Mouse (Mus musculus) intestine, embryonic 14.5 days (tissue): ENCODE measurements around the gene Trim56. TPM values are rescaled to one million over a fixed set of nuclear protein-coding genes. Genes with fewer than 3 reads are reported as not detected.
A peak's percentile ranks its signal among the peaks of the same experiment; 100 is the strongest.

Experiments used
- ATAC-seq: fragments of 200-750 bp; cut with Nextera tagmentation; replicated peaks from 2 replicates; pipeline ENCODE4 v1.8.0; 2017; ENCODE audit warnings: low read depth, moderate number of reproducible peaks, moderate TSS enrichment, moderate library complexity; ENCODE audit not compliant: low FRiP score, low TSS enrichment
- DNase-seq: peaks from one replicate; pipeline ENCODE4 v3.0.0-alpha.2; 2018; ENCODE audit warnings: low spot score
- H3K27ac ChIP-seq: fragments of 300-500 bp; sonication (generic); 2 replicates; pipeline ENCODE4 v1.5.1; 2014; ENCODE audit warnings: low read depth, mild to moderate bottlenecking, control low read depth
- H3K27me3 ChIP-seq: fragments of 300-500 bp; sonication (generic); replicated peaks from 2 replicates; pipeline ENCODE4 v1.6.1; 2014; ENCODE audit warnings: low read length, control low read depth; ENCODE audit not compliant: control insufficient read depth, insufficient read depth
- H3K36me3 ChIP-seq: fragments of 300-500 bp; sonication (generic); 2 replicates; pipeline ENCODE4 v1.6.1; 2014; ENCODE audit warnings: low read length, control low read depth; ENCODE audit not compliant: control insufficient read depth, insufficient read depth
- H3K4me1 ChIP-seq: fragments of 300-500 bp; sonication (generic); replicated peaks from 2 replicates; pipeline ENCODE4 v1.6.1; 2014; ENCODE audit warnings: low read length, control low read depth, mixed read lengths; ENCODE audit not compliant: control insufficient read depth, insufficient read depth
- H3K4me2 ChIP-seq: fragments of 300-500 bp; sonication (generic); 2 replicates; pipeline ENCODE4 v1.6.1; 2014; ENCODE audit warnings: low read length
- H3K4me3 ChIP-seq: fragments of 300-500 bp; sonication (generic); 2 replicates; pipeline ENCODE4 v1.5.1; 2014; ENCODE audit warnings: low read depth, low read length, control low read depth, mixed read lengths
- H3K9ac ChIP-seq: fragments of 300-500 bp; sonication (generic); 2 replicates; pipeline ENCODE4 v1.6.1; 2014; ENCODE audit warnings: mild to moderate bottlenecking, low read length
- H3K9me3 ChIP-seq: fragments of 300-500 bp; sonication (generic); 2 replicates; pipeline ENCODE4 v1.6.1; 2016; ENCODE audit warnings: low read length, control low read depth; ENCODE audit not compliant: control insufficient read depth
- WGBS: fragments of 180-500 bp; shearing (Covaris S2); extraction: QIAGEN DNeasy Blood & Tissue Kit; methylation state at CpG from one replicate; pipeline ENCODE4 v1.1.7; 2014; 5-methylcytosine and 5-hydroxymethylcytosine counted together
- polyA plus RNA-seq: library from polyadenylated mRNA; unstranded; fragments of >200 nt; fragmentation: Nextera tagmentation; extraction: Ambion mirVana; gene quantifications from 2 replicates; pipeline ENCODE4 v1.2.1, GENCODE M21; 2014

The Trim56 gene
- polyA plus RNA-seq, 1 experiment from 2014 or later: 8.5 TPM

DNA sequence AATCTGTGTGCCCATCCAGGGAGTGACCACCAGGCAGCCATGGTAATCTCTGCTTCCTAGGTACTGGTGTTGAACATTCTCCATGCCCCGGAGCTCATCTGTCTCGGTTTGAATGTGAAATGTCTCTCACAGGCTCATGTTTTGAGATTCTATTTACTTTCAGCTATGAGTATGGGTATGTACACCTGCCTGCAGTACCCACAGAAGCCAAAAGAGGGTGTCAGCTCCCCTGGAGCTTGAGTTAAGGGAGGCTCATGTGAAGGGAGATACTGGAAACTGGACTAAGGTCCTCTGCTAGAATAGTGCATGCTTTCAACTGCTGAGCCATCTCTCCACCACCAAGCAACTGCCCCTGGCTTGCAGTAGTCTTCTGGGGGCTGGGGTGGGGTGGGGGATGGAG lies 12.0 kb downstream of the Trim56 start:
- Histone ChIP-seq H3K9ac (no peak overlapping the region), H3K27ac (no peak overlapping the region), H3K4me3 (no peak overlapping the region), H3K9me3 (no peaks in the 10 kb centered on the region), H3K4me1 (no peaks in the 10 kb centered on the region), H3K36me3 (no peaks in the 10 kb centered on the region), H3K27me3 (no peaks in the 10 kb centered on the region), H3K4me2 (no peak overlapping the region)
- WGBS: 88% methylated on average over 2 of the region's 2 CpGs
- no peak for DNase-seq
- ATAC-seq: no peak

DNA sequence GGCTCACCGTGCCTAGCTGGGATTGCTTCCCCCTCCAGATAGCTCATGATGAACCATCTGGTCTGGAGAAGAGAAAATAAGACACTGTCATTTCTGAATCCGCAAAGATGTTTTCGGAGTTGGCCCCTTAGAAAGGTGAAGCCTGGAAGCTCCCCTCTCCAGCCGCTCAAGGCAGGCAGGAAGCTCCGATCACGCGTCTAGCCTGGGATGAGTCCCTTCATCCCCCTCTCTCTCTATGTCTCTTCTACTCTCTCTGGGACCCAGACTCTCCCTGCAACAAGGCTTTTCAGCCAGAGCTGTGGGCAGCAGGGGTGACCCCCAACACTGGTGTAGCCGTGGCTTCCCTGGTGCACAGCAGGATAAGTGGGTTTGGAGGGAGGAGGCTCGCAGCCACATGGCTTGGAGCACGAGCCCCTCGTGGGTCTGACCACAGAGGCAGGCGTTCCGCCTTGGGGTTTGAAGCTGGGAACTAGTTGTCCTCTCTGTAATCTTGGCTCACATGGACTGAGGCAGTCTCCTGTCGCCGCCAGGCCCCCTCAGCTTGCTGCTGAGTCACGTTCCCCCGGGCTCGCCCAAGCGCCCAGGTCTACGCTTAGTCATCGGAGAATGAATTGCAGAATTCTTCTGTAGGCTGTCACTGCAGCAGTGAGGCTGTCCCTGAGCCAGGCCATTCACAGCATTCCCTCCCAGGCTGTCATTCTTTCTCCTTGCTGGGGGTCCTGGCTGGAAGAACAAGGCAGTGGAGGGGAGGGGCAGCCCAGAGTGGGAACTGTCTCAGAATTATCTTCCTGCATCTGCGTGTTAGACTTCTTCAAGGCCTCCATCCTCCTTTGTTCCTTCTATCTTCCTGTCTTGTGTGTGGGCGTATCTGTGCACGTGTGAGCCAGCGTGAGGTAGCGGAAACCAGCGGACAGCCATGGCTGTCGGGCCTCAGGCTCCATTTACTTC lies 13.2 kb downstream of the Trim56 start:
- H3K4me2 ChIP-seq: no peak overlapping the region
- WGBS: 63% methylated on average over 28 of the region's 28 CpGs
- H3K36me3 ChIP-seq: no peaks in the 10 kb centered on the region
- DNase-seq (no peak), ATAC-seq (0 out of 2 replicates have a peak, but pooled peaks have one; percentile 14)
- no peaks in the 10 kb centered on the region for H3K4me1 ChIP-seq
- no peak overlapping the region for H3K9ac ChIP-seq
- H3K9me3 ChIP-seq: no peaks in the 10 kb centered on the region
- H3K27ac ChIP-seq: no peak overlapping the region
- no peaks in the 10 kb centered on the region for H3K27me3 ChIP-seq
- H3K4me3 ChIP-seq: no peak overlapping the region

DNA sequence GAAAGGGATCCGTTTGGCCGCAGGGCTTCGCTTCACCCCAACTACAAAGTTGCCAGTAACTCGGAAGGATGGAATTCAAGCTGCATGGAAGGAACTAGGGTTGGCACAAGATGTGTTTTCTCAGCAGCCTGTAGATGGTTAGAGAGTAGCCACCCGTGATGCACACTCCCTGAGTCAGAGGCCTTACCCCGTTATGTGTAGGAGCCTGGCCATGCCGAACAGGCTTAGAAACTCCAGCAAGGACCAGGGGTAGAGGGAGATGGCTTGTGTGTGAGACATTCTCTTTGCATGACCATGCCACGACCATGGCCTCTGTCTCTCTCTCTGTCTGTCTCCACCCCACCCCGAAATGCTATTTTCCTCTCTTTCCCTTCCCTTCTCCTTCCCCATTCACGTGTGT lies 13.9 kb downstream of the Trim56 start:
- H3K4me1 ChIP-seq: no peaks in the 10 kb centered on the region
- no peaks in the 10 kb centered on the region for H3K27me3 ChIP-seq
- no peaks in the 10 kb centered on the region for H3K36me3 ChIP-seq
- no peaks in the 10 kb centered on the region for H3K9me3 ChIP-seq
- WGBS: 76% methylated on average over 10 of the region's 10 CpGs
- no peak overlapping the region for H3K9ac ChIP-seq
- no peak overlapping the region for H3K27ac ChIP-seq
- H3K4me3 ChIP-seq: no peak overlapping the region
- DNase-seq: no peak
- no peak for ATAC-seq
- H3K4me2 ChIP-seq: no peak overlapping the region

DNA sequence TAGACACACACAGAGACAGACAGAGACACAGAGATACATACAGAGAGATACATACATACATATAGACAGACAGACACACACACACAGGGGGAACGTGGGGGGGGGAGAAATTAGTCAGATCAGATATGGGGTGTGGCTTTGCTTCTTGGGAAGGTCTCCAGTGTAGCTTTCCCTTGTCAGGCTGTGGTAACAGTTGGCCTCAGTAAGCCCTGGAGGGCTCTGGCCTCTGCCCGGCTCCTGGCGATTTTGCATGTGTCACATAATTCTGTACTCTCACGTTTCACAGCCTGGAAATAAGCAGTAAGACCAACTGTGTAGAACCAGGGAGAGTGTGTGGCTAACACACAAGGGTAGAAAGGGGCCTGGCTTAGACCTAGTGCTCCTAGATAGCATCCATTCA lies 15.3 kb downstream of the Trim56 start:
- Histone ChIP-seq H3K4me2 (no peak overlapping the region), H3K36me3 (no peaks in the 10 kb centered on the region), H3K9me3 (no peaks in the 10 kb centered on the region), H3K9ac (no peak overlapping the region), H3K27me3 (no peaks in the 10 kb centered on the region), H3K4me3 (no peak overlapping the region), H3K4me1 (peaks cover 4% of the 10 kb centered on the region; the same call in 1 of the 2 replicates), H3K27ac (no peak overlapping the region)
- no peak for DNase-seq
- WGBS: 59% methylated on average over 4 of the region's 4 CpGs
- ATAC-seq: no peak

DNA sequence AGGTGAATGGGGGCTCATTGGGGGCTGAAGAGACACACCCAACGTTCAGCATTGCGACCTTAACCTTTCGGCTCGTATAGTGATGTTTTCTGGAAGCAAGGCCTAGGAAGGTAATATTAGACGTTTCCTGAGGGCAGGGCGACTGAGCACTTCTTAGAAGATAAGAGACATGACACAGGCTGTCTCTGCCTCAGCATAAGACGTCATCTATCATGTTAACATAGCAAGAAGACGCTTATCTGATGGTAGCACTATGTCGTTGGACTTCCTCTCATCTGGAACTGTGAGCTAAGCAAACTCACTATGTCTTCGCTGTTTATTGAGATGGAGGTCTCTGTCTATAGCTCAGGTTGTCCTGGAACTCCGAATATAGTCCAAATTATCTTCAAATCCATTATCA lies 17.6 kb downstream of the Trim56 start:
- Histone ChIP-seq H3K4me3 (no peak overlapping the region), H3K4me2 (no peak overlapping the region), H3K36me3 (no peaks in the 10 kb centered on the region), H3K27ac (no peak overlapping the region), H3K4me1 (peaks cover 5% of the 10 kb centered on the region; the same call in 1 of the 2 replicates), H3K9ac (no peak overlapping the region), H3K27me3 (no peaks in the 10 kb centered on the region), H3K9me3 (no peaks in the 10 kb centered on the region)
- ATAC-seq (no peak), DNase-seq (no peak)
- WGBS: 62% methylated on average over 11 of the region's 11 CpGs

DNA sequence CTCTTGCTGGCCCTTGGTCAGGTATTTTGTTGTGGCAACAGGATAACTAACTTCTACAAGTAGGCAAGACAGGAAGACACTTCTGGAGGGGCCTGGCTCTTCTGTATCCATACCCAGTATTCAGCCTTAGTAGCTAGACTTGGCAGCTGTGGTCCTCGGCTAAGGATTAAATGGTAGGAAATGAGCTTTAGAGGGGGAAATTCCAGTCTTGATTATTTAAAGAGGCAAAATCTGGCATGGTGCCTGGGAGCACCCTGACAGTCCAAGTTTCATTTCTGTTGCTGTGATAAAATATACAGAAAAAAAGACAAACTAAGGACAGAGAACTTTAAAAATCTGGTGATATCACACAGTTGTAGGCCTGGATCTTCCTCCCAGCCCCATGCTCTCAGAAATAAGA lies 20.0 kb downstream of the Trim56 start:
- Histone ChIP-seq H3K9ac (no peak overlapping the region), H3K4me2 (no peak overlapping the region), H3K9me3 (no peaks in the 10 kb centered on the region), H3K27ac (0 out of 2 replicates have a peak overlapping the region, but pooled peaks have one; percentile 35), H3K4me1 (peaks cover 5% of the 10 kb centered on the region; the same call in 1 of the 2 replicates), H3K27me3 (no peaks in the 10 kb centered on the region), H3K4me3 (no peak overlapping the region), H3K36me3 (no peaks in the 10 kb centered on the region)
- 25% methylated on average over 1 of the region's 1 CpGs for WGBS
- ATAC-seq: no peak
- no peak for DNase-seq

DNA sequence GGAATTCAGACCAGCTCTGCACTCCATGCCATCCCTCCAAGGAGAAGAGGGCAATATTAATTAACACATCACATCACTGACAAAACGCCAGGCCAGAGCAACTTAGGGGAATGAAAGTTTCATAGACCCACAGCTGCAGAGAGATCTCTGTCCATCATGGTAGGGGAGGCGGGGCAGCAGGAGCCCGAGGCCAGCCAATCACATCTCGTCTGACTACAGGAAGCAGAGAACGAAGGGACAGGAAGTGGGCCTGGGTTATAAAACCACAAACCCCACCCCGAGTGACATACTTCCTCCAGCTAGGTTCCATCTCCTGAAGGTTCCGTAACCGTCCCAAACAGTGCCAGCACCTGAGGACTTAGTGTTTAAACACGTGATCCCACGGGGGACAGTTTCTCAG lies 20.9 kb downstream of the Trim56 start:
- Histone ChIP-seq H3K9ac (no peak overlapping the region), H3K4me3 (no peak overlapping the region), H3K27me3 (no peaks in the 10 kb centered on the region), H3K27ac (no peak overlapping the region), H3K9me3 (no peaks in the 10 kb centered on the region), H3K36me3 (no peaks in the 10 kb centered on the region), H3K4me2 (no peak overlapping the region), H3K4me1 (peaks cover 5% of the 10 kb centered on the region; the same call in 1 of the 2 replicates)
- DNase-seq: no peak
- WGBS: 85% methylated on average over 10 of the region's 10 CpGs
- no peak for ATAC-seq

DNA sequence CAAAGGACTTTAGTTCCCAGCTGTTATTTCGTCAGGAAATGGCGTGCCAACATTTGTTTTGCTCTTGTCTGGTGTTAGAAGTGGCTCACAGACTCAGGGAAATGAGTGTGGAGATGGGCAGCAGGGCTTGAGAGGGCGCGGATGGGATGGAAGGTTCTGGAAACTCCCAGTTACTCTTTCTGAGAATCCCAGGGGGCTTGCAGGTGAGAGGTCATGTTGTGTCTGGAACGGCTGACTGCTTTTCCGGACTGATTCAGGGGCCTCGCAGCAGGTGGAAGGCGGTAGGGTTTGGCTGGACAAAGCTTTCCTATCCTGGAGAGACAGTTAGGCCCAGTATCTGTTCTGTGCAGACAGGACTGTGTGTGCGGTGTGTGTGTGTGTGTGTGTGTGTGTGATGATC lies 22.3 kb downstream of the Trim56 start:
- WGBS: 66% methylated on average over 9 of the region's 9 CpGs

DNA sequence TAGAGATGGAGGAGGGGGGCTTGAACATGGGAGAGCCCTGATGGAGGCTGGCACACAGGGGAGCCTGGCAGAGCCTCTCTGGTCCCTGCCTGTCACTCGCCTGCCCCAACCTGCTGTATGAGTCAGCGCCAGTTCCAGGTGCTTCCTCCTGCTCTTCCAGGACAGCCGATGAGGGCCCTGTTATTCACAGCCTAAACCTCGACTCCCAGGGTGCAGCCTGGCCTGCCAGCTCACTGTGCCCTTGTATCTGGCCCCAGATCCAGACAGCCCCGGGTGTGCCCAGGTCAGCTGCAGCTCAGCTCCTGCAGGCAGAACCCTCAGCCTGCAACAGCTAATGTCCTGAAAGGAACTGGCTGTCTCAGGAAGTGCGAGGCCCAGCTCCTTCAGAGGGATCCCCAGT lies 24.4 kb downstream of the Trim56 start:
- DNase-seq (no peak), ATAC-seq (no peak)
- Histone ChIP-seq H3K9ac (no peak overlapping the region), H3K9me3 (no peaks in the 10 kb centered on the region), H3K27me3 (no peaks in the 10 kb centered on the region), H3K27ac (no peak overlapping the region), H3K4me3 (no peak overlapping the region), H3K36me3 (no peaks in the 10 kb centered on the region), H3K4me2 (no peak overlapping the region), H3K4me1 (peaks cover 5% of the 10 kb centered on the region; the same call in 1 of the 2 replicates)
- 60% methylated on average over 6 of the region's 6 CpGs for WGBS

More for the DNA sequence above, 22.3 kb downstream of the Trim56 start:
- Histone ChIP-seq H3K9ac (no peak overlapping the region), H3K27me3 (no peaks in the 10 kb centered on the region), H3K9me3 (no peaks in the 10 kb centered on the region), H3K36me3 (no peaks in the 10 kb centered on the region), H3K4me3 (no peak overlapping the region), H3K27ac (no peak overlapping the region), H3K4me1 (peaks cover 5% of the 10 kb centered on the region; the same call in 1 of the 2 replicates), H3K4me2 (no peak overlapping the region)
- DNase-seq: no peak
- ATAC-seq: no peak
